Mouse (Mus musculus) gastrocnemius, adult 18-20 months (tissue): ENCODE measurements around the gene Fam111a. TPM values are rescaled to one million over a fixed set of nuclear protein-coding genes. Genes with fewer than 3 reads are reported as not detected.

Experiments used
- DNase-seq: peaks from one replicate; pipeline ENCODE4 v3.0.0; 2021; ENCODE audit warnings: low spot score
- total RNA-seq, 2 experiments: library from RNA; stranded (reverse); gene quantifications; 2 replicates each; pipeline ENCODE4 v1.2.3; 2021

Fam111a gene
- total RNA-seq, 2 experiments from 2014 or later, result 1.3 to 2.7 TPM

DNA sequence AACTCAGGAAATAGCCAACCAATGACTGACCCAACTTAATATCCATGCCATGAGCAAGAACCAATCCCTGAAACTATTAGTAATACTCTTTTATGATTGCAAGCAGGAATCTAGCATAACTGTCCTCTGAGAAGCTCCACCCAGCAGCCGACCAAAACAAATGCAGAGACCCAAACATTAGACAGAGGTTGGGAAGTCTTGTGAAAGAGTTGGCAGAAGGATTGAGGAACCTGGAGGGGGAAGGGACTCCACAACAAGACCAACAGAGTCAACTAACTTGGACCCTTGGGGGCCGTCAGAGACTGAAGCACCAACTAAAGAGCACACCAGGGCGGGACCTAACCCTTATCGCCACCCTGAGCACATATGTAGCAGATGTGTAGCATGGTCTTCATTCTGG is 12.7 kb downstream of the Fam111a start:
- DNase-seq, result no peak

DNA sequence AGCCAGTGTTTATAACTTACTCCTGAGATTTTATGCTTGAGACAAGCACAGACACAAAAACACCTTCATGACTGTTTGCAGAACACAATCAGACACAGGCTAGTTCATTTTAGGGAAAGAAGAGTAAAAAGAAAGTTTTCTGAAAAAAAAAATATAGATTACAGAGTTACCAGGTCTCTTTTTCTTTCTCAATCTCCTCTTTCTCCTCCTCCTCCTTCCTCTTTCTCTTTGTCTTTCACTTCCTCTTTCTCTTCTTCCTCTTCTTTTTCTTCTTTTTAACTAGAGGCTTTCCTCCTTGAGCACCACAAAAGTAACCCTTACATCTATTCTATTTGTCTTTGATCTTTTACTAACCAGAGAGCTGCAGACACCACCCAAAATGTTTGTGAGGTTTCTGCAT is 18.7 kb downstream of the Fam111a start:
- DNase-seq, result no peak

DNA sequence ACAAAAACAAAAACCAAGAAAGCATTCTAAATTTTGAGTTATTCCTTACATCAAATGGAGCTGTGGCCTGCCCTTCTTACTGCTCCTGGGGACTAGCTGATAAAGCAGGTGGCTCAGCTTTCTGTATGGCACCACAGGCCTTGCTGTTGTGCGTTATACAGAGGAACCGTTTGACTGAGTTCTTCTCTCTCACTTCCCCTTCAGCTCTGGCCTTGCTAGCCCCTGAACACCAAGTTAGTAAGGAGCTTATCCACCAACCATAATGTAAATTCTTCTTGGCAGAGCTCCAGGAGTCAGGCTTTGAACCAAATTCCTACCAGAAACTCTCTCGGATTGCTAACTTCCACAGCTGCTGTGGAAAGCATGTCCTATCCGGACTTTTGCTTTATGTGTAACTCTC is 21.5 kb downstream of the Fam111a start:
- DNase-seq, result no peak

DNA sequence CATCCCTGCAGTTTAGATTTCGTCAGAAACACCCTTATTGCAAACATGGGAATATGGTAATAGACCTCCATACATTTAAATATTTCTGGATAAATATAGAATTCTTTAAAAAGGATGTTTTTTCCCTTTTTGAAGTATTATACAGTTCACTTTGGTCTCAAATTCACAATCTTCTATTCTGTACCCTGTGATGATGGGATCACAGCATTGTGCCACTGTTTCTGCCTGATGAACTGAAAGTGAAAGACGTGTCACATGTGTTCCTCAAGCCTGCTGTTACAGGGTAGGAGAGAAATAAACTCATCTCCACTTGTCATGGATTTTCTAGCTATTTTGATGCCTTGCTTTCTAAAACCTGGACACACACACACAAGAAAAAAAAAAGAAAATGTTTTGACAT is 25.3 kb downstream of the Fam111a start:
- DNase-seq, result no peak

DNA sequence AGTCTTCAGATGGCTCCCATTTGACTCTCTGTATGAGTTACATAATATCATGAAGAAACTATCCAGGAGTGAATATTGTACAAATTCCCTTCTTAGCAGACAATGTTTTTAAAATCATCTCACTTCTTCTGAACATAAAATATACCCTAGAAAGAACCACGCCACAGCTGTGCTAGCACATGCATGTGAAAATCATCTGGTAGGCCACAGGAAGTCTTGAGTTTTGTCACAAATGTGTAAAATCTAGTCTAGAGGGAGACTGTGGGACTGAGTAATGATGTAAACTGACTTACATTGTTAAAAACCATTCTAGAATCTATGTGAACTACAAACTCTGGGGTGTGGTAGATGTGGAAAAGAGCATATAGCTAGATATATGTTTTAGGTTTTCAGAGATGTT is 26.1 kb downstream of the Fam111a start:
- DNase-seq, result no peak

DNA sequence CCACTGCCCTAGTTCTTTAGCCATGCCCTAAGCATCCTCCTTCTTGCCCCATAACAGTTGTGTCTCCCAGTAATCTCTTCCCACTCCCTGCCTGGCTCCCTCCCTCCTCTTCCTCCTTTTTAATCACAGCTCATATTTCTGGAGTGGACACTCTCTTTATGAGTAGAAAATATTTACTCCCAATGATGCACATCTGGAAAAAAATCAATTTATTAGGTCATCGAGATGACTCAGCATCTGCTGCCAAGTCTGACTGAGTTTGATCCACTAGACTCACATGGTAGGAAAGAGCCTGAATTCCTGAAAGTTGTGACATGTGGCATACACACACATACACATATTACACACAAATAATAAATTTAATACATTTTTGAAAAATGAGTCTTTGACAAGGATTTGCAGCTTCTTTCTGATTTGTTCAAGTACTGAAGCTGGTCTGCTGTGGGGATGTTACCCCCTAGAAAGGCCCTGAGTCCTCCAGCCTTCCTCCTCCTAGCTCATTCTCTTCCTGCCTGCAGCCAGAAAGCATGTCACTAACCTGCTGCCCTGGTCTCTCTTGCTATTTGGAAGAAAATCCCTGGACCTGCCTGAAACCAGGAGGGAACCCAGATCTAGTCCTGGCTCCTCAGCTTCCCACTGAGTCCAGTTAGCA is 27.2 kb downstream of the Fam111a start:
- DNase-seq, result peak; percentile 48

DNA sequence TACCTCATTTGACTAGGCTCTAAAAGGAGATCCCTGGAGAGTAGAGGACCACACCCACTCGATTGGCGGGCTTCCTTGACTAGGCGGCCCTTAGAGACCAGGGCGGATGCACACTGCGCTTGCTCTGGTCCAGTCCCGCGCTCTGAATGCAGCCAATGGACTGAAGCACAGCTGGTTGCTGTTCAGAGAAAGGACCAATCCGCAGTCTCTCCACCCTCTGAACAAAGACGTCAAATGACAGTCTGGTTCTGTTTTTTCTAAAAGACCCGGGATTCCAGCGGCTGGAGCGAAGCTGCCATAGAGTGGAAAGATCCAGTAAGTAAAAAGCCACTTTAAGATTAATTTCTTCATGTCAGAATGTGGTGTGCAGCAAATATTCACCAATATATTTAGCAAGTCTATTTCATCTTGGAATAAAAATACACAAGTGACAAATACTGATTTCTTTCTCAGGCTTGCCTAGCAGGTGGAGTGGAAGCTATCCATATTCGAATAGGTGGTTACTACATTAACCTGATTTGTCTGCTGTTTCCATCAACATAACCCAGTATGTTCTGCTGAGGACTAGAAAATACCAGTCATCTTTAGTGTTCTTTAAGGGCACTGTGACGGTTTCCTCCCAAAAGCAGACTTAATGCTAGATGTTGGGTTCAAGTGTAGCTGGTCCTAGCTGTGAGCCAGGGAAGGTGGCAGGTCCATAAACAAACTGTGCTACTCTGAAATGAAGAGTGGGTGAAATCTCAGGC is 27.9 kb downstream of the Fam111a start:
- peak; percentile 95 for DNase-seq

DNA sequence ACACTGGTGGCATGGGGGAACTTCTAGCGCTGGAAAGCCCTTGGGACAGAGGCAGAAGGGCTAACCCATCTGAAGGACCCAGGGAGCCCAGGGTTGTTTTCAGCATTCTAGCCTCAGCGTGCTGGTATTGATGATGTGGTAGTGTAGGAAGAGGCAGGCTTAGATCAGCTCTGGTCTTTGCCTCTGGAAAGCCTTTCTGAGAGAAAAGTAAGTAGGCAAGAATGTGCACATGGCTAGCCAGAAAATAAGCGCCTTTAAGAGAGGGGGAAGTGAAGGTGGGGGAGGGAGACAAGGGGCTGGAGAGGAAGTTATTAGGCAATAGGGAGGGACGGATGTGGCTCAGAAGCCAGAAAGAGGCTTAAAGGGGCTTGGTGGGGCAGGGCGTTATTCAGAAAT is 28.5 kb downstream of the Fam111a start:
- peak; percentile 40 for DNase-seq

DNA sequence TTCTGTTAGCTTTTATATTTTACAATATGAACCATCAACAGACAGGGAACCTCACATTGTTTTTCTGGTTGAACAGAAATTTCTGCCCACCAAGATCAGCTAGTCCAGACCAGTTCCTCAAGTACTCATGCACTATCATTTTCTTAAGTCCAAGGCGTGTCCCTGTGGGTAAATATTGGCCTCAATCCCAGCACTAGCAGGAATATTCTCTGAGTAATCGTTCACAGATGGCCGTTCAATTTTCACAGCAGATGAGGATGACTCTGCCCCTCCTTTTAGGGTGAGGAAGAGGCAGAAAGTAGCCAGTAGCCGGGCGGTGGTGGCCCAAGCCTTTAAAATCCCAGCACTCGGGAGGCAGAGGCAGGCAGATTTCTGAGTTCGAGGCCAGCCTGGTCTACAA is 29.6 kb downstream of the Fam111a start:
- peak; percentile 79 for DNase-seq

DNA sequence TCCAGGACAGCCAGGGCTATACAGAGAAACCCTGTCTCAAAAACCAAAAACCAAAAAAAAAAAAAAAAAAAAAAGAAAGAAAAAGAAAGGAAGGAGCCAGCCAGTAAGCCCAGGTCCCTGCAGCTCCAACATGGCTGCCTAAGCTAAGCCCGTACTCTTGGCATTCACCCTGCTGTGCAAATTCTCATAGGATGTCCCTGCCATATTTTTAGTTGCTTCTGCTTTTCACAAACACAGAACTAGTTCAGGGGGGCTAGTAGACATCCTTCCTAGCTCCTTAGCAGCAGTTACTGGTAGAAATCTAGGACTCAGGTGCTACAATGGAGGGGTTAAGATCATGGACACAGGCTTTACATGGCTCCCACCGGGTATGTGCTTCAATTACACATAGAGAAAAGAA is 30.0 kb downstream of the Fam111a start:
- no peak for DNase-seq

DNA sequence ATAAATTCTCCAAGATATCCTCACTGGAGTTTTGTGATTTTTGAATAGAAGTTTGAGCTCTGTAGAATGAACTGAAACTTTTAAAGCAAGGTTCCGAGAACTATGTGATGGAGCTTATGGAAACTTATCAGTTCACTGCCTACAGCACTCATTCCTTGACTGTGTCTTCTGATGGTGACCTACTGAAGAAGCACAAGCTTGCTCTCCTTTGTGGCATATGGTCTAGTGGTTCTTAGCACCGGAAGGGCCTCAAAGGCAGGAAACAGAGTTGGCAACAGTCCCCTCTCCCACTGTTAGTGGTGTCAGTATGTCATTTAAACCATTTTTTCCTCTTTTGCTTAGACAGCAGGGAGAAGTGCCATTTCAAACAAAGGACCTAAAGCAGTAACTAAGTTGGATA is 31.1 kb downstream of the Fam111a start:
- no peak for DNase-seq

DNA sequence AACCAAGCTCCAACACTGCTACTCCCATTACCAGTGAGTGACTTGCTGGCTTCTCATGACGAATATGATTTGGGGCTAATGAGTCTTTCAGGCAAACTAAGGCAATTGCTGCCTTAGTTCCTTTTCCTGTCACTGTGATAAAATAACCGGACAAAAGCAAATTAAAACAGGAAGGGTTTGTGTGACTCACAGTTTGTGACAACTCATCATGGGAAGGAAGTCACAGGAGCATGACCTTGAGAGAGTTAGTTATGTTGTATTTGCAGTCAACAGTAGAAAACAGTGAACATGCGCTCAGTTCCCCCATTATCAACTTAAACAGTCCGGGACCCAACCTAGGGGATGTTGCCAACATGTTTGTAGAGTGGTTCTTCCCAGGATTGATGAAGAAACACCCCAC is 39.8 kb downstream of the Fam111a start:
- no peak for DNase-seq

DNA sequence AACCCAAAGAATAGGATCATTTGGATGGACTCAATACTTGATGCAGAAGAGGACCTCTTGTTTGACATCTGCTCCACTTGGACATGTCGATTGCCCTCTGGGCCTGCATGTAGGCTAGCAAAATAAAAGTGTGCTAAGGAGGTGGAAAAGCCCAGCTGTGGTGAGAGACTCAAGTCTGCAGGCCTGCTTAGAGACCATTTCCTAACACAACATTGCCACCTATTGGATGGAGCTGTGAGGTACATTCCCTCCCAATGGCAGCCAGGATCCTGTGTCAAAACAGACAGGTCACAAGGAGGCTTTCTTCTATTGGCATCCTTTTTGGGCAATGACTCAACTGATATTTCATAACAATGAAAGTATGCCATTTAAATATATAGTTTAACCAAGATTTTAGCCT is 46.4 kb downstream of the Fam111a start:
- peak; percentile 78 for DNase-seq

DNA sequence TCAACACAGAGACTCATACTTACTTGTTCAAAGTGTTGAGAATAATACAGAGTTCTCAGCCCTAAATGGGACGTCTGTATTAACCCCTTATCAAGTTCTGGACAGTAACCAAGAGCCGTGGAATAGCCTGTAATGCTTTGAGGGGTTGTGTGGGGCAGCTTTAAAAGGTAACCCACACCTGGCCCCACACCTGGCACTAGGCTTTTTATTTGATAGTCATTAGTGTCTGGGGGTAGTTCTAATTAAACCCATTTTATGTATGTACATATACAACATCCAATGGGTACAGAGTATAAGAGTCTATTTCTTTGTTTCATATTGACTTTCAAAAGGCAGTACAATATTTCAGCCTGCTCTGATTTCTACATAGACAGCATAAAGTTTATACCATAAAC is 49.6 kb downstream of the Fam111a start:
- no peak for DNase-seq

DNA sequence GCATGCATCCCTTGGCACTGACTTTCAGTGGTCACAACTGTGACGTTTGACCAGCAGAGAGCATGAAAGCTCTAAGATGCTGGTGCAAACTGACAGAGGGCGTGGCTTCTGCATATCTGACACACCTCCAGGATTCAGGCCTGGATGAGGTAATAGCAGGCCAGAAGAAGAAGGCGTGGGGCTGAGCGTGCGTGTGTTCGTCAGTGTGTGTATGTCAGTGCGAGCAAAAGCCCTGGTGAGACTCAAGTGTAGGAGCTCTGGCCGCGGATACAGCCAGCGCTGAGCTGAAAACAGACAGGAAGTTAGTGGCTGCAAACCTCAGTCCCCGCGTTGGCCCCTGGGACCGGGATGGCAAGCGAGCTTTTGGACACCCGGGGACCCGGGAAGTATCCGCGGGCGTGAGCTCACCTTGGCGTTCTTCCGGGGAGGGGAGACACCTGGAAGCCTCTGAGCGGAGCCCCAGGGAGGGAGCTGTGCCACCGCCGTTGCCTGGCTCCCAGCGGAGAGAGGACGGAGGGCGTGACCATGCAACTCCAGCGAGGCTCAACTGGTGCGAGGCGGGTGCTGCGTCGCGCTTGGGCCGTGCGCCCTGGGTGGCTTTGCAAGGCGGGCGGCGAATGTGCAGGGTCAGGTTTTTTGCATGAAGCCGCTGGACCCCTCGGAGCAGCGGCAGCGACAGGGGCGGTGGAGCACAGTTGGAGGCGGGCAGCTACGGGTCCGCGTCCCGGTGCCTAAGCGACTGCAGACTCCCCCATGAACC is 50.2 kb downstream of the Fam111a start:
- DNase-seq, result peak; percentile 39

DNA sequence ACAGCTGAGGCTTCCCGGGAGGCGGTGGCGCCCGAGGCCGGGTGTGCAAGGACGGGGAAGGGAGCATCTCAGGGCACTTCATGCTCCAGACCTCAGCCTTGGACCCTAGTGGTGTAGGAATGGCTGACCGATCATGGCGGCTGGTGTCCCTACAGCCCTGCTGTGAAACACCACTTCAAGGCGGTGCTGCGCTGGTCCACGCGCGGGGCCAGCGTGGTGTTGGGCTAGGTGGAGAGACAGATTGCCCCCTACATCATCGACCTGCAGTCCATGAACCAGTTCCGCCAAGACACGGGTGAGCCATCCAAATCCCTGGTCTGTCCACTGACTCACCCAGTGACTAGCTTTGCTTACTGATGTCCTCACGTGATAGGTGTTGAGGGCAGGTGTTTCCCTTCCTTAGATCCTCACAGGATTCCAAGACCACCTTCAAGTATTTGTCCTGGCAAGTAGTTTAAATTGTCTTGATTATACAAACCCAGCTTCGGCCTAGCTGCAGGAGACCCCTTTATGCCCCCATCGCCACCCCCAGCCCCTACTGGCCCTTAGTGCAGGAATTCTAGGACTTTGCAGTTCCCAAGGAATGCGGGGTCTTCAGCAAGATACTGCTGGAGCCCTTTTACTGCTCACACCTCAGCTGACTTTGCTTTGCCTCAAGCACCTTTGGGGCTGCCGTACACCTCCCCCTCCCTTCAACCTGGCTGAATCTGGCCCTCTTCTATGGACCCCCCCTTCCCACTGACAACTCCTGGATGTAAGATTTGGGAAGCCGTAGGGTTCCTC is 50.9 kb downstream of the Fam111a start:
- no peak for DNase-seq

DNA sequence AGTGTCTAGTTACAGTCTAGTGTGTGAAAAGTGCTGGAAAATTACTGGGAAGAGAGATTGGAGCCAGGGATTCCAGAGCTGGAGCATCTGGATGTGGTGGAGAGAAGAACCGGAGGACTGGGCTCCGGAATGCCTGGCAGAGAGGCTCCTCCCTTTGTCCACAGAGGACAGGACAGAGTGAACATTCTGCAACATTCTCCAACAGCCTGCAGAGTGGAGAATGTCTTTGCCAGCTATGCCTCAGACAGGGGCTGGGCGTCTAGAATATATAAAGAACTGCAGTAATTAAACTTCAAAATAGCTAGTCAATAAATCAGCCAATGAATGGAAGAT is 51.5 kb downstream of the Fam111a start:
- no peak for DNase-seq

DNA sequence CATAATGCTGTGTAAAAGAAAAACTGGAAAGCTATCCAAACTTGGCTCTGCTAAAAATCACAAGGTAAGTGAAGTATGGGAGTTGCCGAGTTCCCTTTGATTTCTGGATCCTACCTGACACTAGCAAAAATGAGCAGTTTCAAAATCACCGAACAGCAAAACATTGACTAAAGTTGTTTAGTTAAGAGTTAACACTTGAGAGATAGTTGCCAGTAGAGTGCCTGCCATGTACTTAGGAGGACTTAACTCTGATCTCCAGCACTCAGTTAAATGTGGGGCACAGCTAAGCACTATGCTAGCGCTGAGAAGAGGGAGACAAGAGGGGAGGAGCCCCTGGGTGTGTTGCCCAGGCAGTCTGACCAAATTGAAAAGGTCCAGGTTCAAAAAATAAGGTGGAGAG is 53.1 kb downstream of the Fam111a start:
- no peak for DNase-seq

DNA sequence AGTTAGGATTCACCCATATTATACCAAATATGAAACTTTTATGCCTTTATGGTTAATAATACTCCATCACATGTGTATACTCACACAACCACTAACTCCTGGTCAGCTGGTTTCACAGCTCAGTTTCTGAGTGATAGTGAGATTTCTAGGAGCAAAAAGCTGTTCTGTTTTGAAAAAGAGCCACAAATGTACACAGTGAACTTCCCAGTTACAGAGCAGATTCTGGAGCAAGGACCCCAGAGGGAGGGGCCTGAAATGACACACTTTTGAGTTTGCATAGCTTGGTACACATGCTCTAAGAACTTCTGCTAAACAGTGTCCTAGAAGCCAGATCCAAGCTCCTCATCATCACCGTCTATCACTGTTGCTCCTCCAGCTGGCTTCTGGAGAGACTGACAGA is 54.1 kb downstream of the Fam111a start, which contains the start of gene Gm4952:
TSS of gene Gm4952 (plus strand) at position 301 of the 400 bp plus-strand sequence.
- no peak for DNase-seq

DNA sequence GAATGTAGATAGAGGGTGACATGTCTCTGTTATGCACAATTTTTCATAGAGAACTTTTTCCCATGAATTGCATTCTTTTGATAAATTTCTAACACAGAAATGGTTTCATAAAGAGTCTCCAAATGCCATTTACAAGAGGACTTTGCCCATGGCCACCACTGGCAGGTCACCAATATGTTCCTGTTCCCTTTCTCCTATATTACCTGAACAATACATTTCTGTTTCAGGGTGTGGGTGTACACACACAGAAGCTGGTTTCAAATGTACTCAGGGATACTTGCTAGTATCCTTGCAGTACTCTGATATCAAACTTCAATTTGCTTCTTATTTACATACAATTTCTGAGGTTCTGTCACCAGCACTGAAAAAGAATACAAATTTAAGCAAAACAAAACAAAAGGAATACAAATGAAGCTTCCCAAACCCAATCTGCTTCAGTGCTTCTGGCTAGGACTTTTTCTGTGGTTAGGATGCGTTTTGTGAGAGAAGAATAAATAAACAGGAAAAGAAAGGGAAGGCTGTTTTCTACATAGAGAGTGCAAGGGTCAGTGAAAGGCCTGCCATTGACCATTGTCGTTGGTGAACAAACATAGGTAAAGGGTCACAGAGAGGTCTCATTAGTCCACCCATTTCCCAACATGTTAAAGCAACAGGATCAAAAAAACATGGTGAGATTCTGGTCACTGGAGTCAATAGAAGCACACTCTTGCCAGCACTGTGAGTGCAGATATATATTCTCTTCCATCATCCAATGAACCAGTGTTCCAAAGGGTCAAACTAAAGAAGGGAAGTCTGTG is 55.3 kb downstream of the Fam111a start:
- DNase-seq, result no peak

DNA sequence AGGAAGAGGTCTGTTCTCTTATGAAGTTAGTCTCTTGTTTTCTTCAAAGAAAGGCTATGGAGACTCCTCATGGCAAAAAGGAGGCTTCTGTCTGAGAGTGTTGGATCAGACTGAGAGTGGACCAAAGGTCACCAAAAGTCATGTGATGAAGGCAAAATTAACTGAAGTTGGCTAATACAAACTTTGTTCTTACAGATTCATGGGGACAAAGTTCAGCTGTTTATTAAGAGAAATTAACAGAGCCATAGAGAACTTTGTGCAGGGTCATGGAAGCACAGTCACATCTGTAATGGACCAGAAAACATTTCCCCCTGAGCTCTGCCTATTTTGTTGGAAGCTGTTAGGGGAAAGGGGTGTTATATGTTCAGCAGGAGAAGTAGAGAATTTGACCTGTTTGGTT is 62.8 kb downstream of the Fam111a start:
- no peak for DNase-seq
